Mouse (Mus musculus) urinary bladder, adult 18-20 months (tissue): ENCODE data around the gene Tmem189.

Source experiments
- DNase-seq, 2 experiments: peaks; one replicate each; pipeline ENCODE4 v3.0.0; 2022; ENCODE audit warnings: low spot score in 2 of 2, mixed read lengths in 2 of 2

Tmem189 gene

GRCm38 (mm10) chr2:167701472-167701871 lies 11.8 kb upstream of the Tmem189 start:
- DNase-seq = no peak

GRCm38 (mm10) chr2:167700018-167700417 lies 10.4 kb upstream of the Tmem189 start:
- no peak for DNase-seq

GRCm38 (mm10) chr2:167697902-167698301 lies 8.3 kb upstream of the Tmem189 start:
- peak in 1 of 2 experiments; percentile 58 for DNase-seq

GRCm38 (mm10) chr2:167696143-167696542 lies 6.5 kb upstream of the Tmem189 start:
- peak in 1 of 2 experiments; percentile 52 for DNase-seq

GRCm38 (mm10) chr2:167695491-167695890 lies 5.9 kb upstream of the Tmem189 start:
- no peak for DNase-seq

GRCm38 (mm10) chr2:167694963-167695362 lies 5.3 kb upstream of the Tmem189 start:
- DNase-seq = no peak

GRCm38 (mm10) chr2:167694244-167694643 lies 4.6 kb upstream of the Tmem189 start:
- no peak for DNase-seq

GRCm38 (mm10) chr2:167693540-167693939 lies 3.9 kb upstream of the Tmem189 start:
- no peak for DNase-seq

GRCm38 (mm10) chr2:167692831-167693230 lies 3.2 kb upstream of the Tmem189 start:
- no peak for DNase-seq

GRCm38 (mm10) chr2:167691871-167692661 lies 2.4 kb upstream of the Tmem189 start:
- DNase-seq = no peak

- no peak for DNase-seq
Observed at GRCm38 (mm10) chr2:167691410-167691809, 1.8 kb upstream of the Tmem189 start.

GRCm38 (mm10) chr2:167690962-167691311 lies 1.3 kb upstream of the Tmem189 start:
- DNase-seq = peak in 1 of 2 experiments; percentile 55

- peak in 1 of 2 experiments; percentile 45 for DNase-seq
Observed at GRCm38 (mm10) chr2:167690219-167690961, 768 bp upstream of the Tmem189 start.

GRCm38 (mm10) chr2:167688498-167689451 lies 847 bp downstream of the Tmem189 start, which contains the start of gene Cebpb:
Gene Cebpb (plus strand): TSS chr2:167688915.
- DNase-seq = peak; percentile 86 to 88

GRCm38 (mm10) chr2:167688126-167688497 lies 1.5 kb downstream of the Tmem189 start:
- DNase-seq = no peak

GRCm38 (mm10) chr2:167687651-167688101 lies 1.9 kb downstream of the Tmem189 start:
- DNase-seq = peak in 1 of 2 experiments; percentile 51

- no peak for DNase-seq
Observed at GRCm38 (mm10) chr2:167687250-167687586, 2.4 kb downstream of the Tmem189 start.

GRCm38 (mm10) chr2:167686382-167687249 lies 3.0 kb downstream of the Tmem189 start:
- DNase-seq = no peak

- DNase-seq = no peak
Observed at GRCm38 (mm10) chr2:167685865-167686264, 3.8 kb downstream of the Tmem189 start.

GRCm38 (mm10) chr2:167685137-167685536 lies 4.5 kb downstream of the Tmem189 start:
- peak; percentile 91 to 99 for DNase-seq

GRCm38 (mm10) chr2:167683721-167684120 lies 5.9 kb downstream of the Tmem189 start:
- DNase-seq = no peak
